Mouse (Mus musculus) stomach, postnatal 0 days (tissue): Measurements from ENCODE around the gene Arl6ip1.

Source experiments
- CTCF ChIP-seq: IDR thresholded peaks from 2 replicates; pipeline ENCODE4 v1.5.1; 2016; ENCODE audit warnings: antibody characterized with exemption, low read depth, mild to moderate bottlenecking, moderate library complexity
- EP300 ChIP-seq: optimal IDR thresholded peaks from 2 replicates; pipeline ENCODE3; 2016; ENCODE audit warnings: antibody characterized with exemption

GRCm38 (mm10) chr7:118119142-118119541 lies 10.3 kb downstream of the Arl6ip1 start:
- TF ChIP-seq EP300 (no peak), CTCF (no peak)
